24 mouse cellular contexts compared by ENCODE assay signal in the genomic region with DNA sequence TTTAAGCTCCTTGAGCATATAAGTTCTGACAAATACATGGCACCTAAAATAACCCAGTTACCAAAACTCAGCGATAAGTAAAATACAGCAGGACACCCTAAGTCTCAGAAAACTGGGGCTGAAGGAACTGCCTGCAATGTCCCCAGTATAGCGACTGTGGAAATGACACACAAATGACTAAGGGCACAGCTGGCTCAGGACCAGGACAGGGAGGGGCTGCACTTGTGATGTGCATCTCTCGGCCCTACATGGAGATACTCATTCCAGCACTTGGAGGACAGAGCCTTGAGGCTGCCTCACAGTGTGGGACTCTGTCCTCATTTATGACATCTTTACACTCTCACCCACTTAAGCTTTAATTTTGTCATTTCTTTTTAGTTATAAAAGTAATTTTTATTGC.
A peak's percentile ranks its signal among the peaks of the same experiment; 100 is the strongest.
DNase-seq lines count a peak whose midpoint lies in the region; ATAC-seq and TF ChIP-seq lines count a peak whose summit lies in the region.
"Had no signal": no experiment of that assay in that cellular context is flagged by ENCODE, and none has a peak within 500 bp of the region (broad histone marks: within the 10 kb centered on the region; RNA-seq: fewer than 3 reads in every experiment).

No protein-coding gene starts in this region.

- H3K36me3 ChIP-seq in heart, embryonic 12.5 days = peaks cover 3% of the 10 kb centered on the region; the same call in 1 of the 2 replicates
- no peaks in the 10 kb centered on the region for H3K36me3 ChIP-seq in heart, postnatal 0 days (replicated peaks; ENCODE audit: control insufficient read depth, insufficient read depth, low read length)
- H3K36me3 ChIP-seq in heart, embryonic 10.5 days = 0 out of 2 replicates have a peak, but pooled peaks cover 5% of the 10 kb centered on the region
- H3K36me3 ChIP-seq: embryonic facial prominence, embryonic 13.5 days; forebrain, embryonic 12.5 days had no signal

- no peak overlapping the region for H3K4me2 ChIP-seq in heart, embryonic 12.5 days
- no peak overlapping the region for H3K4me2 ChIP-seq in heart, postnatal 0 days (ENCODE audit: low read depth, low read length)
- H3K4me2 ChIP-seq: embryonic facial prominence, embryonic 13.5 days; forebrain, embryonic 12.5 days; hindbrain, embryonic 12.5 days had no signal

- TF ChIP-seq CTCF in heart, postnatal 0 days (IDR thresholded peaks at IDR 0.05; ENCODE audit: low read depth) = no peak

- H3K27me3 ChIP-seq in heart, embryonic 12.5 days (replicated peaks) = no peaks in the 10 kb centered on the region
- no peaks in the 10 kb centered on the region for H3K27me3 ChIP-seq in heart, postnatal 0 days (ENCODE audit: control insufficient read depth, insufficient read depth, low read length)
- no peaks in the 10 kb centered on the region for H3K27me3 ChIP-seq in heart, embryonic 10.5 days (ENCODE audit: insufficient read depth, poor library complexity, severe bottlenecking)
- H3K27me3 ChIP-seq: embryonic facial prominence, embryonic 13.5 days; forebrain, embryonic 12.5 days; hindbrain, embryonic 12.5 days; Patski had no signal

- DNase-seq in adrenal gland, adult 2 months = peak; percentile 50
- DNase-seq in adrenal gland, adult 8-10 months = no peak
- DNase-seq in heart, postnatal 25 days (ENCODE audit: low spot score) = no peak
- no peak for DNase-seq in heart, postnatal 0 days (ENCODE audit: low spot score)
- no peak for DNase-seq in heart, embryonic 10.5 days (ENCODE audit: low spot score)
- DNase-seq in adrenal gland, postnatal 25 days = peak; percentile 53
- no peak for DNase-seq in retina, embryonic 14.5 days (ENCODE audit: low spot score)
- DNase-seq: cerebellum, adult 18-20 months; cerebellum, adult 9-11 months; cerebellum, postnatal 36 days; gastrocnemius, adult 2 months; gastrocnemius, postnatal 25 days; heart, postnatal 4 days; kidney, adult 8-10 months had no signal

- ATAC-seq in heart, embryonic 12.5 days (ENCODE audit: insufficient number of reproducible peaks, low FRiP score) = no peak; the same call in 1 of the 2 replicates
- no peak for ATAC-seq in heart, postnatal 0 days (ENCODE audit: insufficient read depth, low read depth)
- ATAC-seq: activated CD4-positive, CD25-positive, alpha-beta regulatory T cell, adult 4 months; forebrain, embryonic 16.5 days; hindbrain, embryonic 16.5 days; inflammation-experienced regulatory T-cells, adult 6 months; intestine, postnatal 0 days; Patski had no signal

- intact Hi-C loops in heart, postnatal 25 days (cut with DNase I) = no loop called here

- TF ChIP-seq EP300 in heart, postnatal 0 days (IDR thresholded peaks at IDR 0.05; ENCODE audit: low read depth) = no peak

- H3K4me1 ChIP-seq in heart, embryonic 12.5 days (replicated peaks) = peaks cover 52% of the 10 kb centered on the region
- peaks cover 26% of the 10 kb centered on the region for H3K4me1 ChIP-seq in heart, postnatal 0 days (ENCODE audit: control insufficient read depth, insufficient read depth)
- peaks cover 56% of the 10 kb centered on the region for H3K4me1 ChIP-seq in heart, embryonic 10.5 days

- no peak overlapping the region for H3K4me3 ChIP-seq in heart, embryonic 12.5 days
- no peak overlapping the region for H3K4me3 ChIP-seq in heart, postnatal 0 days (ENCODE audit: low read depth, low read length)
- no peak overlapping the region for H3K4me3 ChIP-seq in heart, embryonic 10.5 days
- H3K4me3 ChIP-seq: embryonic facial prominence, embryonic 13.5 days; forebrain, embryonic 12.5 days; gastrocnemius, adult 2 months; hindbrain, embryonic 12.5 days had no signal

- H3K9me3 ChIP-seq in heart, embryonic 12.5 days (replicated peaks) = peaks cover 3% of the 10 kb centered on the region; the same call in 1 of the 2 replicates
- 0 out of 2 replicates have a peak, but pooled peaks cover 5% of the 10 kb centered on the region for H3K9me3 ChIP-seq in heart, postnatal 0 days (replicated peaks; ENCODE audit: control insufficient read depth, low read length)
- H3K9me3 ChIP-seq in heart, embryonic 10.5 days = peaks cover 2% of the 10 kb centered on the region; the same call in 1 of the 2 replicates
- H3K9me3 ChIP-seq: embryonic facial prominence, embryonic 13.5 days; hindbrain, embryonic 12.5 days had no signal

- no peak overlapping the region for H3K9ac ChIP-seq in heart, embryonic 12.5 days
- H3K9ac ChIP-seq in heart, postnatal 0 days (replicated peaks; ENCODE audit: low read depth, low read length) = 0 out of 2 replicates have a peak overlapping the region, but pooled peaks have one; percentile 6
- H3K9ac ChIP-seq: embryonic facial prominence, embryonic 13.5 days; forebrain, embryonic 12.5 days; hindbrain, embryonic 12.5 days had no signal

- peak overlapping the region; percentile 19; the same call in 1 of the 2 replicates for H3K27ac ChIP-seq in heart, embryonic 12.5 days (ENCODE audit: poor library complexity, severe bottlenecking)
- peak overlapping the region; percentile 8; the same call in 1 of the 2 replicates for H3K27ac ChIP-seq in heart, postnatal 0 days (ENCODE audit: low read depth)
- H3K27ac ChIP-seq in heart, embryonic 10.5 days = no peak overlapping the region
- H3K27ac ChIP-seq: embryonic facial prominence, embryonic 13.5 days; forebrain, embryonic 12.5 days; gastrocnemius, adult 2 months; hindbrain, embryonic 12.5 days had no signal

- 51% methylated on average over 3 of the region's 3 CpGs for WGBS in heart, embryonic 12.5 days
- WGBS in heart, postnatal 0 days = 39% methylated on average over 3 of the region's 3 CpGs
- WGBS in heart, embryonic 10.5 days = 60% methylated on average over 3 of the region's 3 CpGs

Comparison
In these comparisons a context has a peak if more than half of its experiments do, and no peak if none do; other contexts are left out.
1. DNase-seq: peak in adrenal gland, adult 2 months (single experiment) and adrenal gland, postnatal 25 days (single experiment); none in adrenal gland, adult 8-10 months (single experiment), heart, postnatal 25 days (single experiment), heart, postnatal 0 days (single experiment), heart, embryonic 10.5 days (single experiment) and retina, embryonic 14.5 days (single experiment).